Mouse (Mus musculus) midbrain, postnatal 0 days (tissue): ENCODE measurements at regions not wholly inside any gene's neighbourhood (a gene's known extent, or its start where the extent isn't known, plus 50 kb on each side); places are given as distances from the start of the nearest gene placed in this dataset.

Experiments
- ATAC-seq: fragments of 200-750 bp; cut with Nextera tagmentation; 2 replicates; pipeline ENCODE4 v1.8.0; 2017; ENCODE audit warnings: moderate number of reproducible peaks, mild to moderate bottlenecking, moderate TSS enrichment, moderate library complexity; ENCODE audit not compliant: low FRiP score
- DNase-seq: peaks from one replicate; pipeline ENCODE4 v3.0.0-alpha.2; 2015; ENCODE audit warnings: low spot score
- H3K27ac ChIP-seq: fragments of 300-500 bp; sonication (generic); 2 replicates; pipeline ENCODE4 v1.5.1; 2014; ENCODE audit warnings: low read depth, mild to moderate bottlenecking, low read length, mixed read lengths
- H3K27me3 ChIP-seq: fragments of 300-500 bp; sonication (generic); 2 replicates; pipeline ENCODE4 v1.6.1; 2014; ENCODE audit warnings: low read length, control low read depth, mixed read lengths; ENCODE audit not compliant: insufficient read depth
- H3K36me3 ChIP-seq: fragments of 300-500 bp; sonication (generic); 2 replicates; pipeline ENCODE4 v1.6.1; 2014; ENCODE audit warnings: low read length, control low read depth, mixed read lengths; ENCODE audit not compliant: insufficient read depth
- H3K4me1 ChIP-seq: fragments of 300-500 bp; sonication (generic); 2 replicates; pipeline ENCODE4 v1.6.1; 2014; ENCODE audit warnings: mild to moderate bottlenecking, control low read depth, antibody characterized with exemption, low read length, mixed read lengths; ENCODE audit not compliant: insufficient read depth
- H3K4me2 ChIP-seq: fragments of 300-500 bp; sonication (generic); 2 replicates; pipeline ENCODE4 v1.6.1; 2014; ENCODE audit warnings: low read depth, mild to moderate bottlenecking, low read length, mixed read lengths; ENCODE audit not compliant: poor library complexity, severe bottlenecking
- H3K4me3 ChIP-seq: fragments of 300-500 bp; sonication (generic); 2 replicates; pipeline ENCODE4 v1.5.1; 2014; ENCODE audit warnings: low read depth, mild to moderate bottlenecking, low read length, moderate library complexity
- H3K9ac ChIP-seq: fragments of 300-500 bp; sonication (generic); replicated peaks from 2 replicates; pipeline ENCODE4 v1.6.1; 2014; ENCODE audit warnings: mild to moderate bottlenecking, low read length, moderate library complexity, mixed read lengths; ENCODE audit not compliant: poor library complexity, severe bottlenecking
- H3K9me3 ChIP-seq: fragments of 300-500 bp; sonication (generic); 2 replicates; pipeline ENCODE4 v1.6.1; 2016; ENCODE audit warnings: low read length, control low read depth
- CTCF ChIP-seq: IDR thresholded peaks from 2 replicates; pipeline ENCODE4 v1.5.1; 2016; ENCODE audit warnings: antibody characterized with exemption, mild to moderate bottlenecking
- WGBS: fragments of 180-500 bp; shearing (Covaris S2); extraction: QIAGEN DNeasy Blood & Tissue Kit; methylation state at CpG from one replicate; pipeline ENCODE4 v1.1.7; 2014; 5-methylcytosine and 5-hydroxymethylcytosine counted together

GRCm38 (mm10) chr9:49922770-49923169 is 124.0 kb upstream of the Ncam1 start:
- Histone ChIP-seq H3K4me3 (no peak overlapping the region), H3K36me3 (no peaks in the 10 kb centered on the region), H3K9me3 (no peaks in the 10 kb centered on the region), H3K9ac (no peak overlapping the region), H3K4me1 (no peaks in the 10 kb centered on the region), H3K27me3 (no peaks in the 10 kb centered on the region), H3K4me2 (no peak overlapping the region), H3K27ac (no peak overlapping the region)
- WGBS = 59% methylated on average over 3 of the region's 3 CpGs
- ATAC-seq = no peak
- peak; percentile 54 for DNase-seq
- no peak for TF ChIP-seq CTCF

- Histone ChIP-seq H3K27me3 (no peaks in the 10 kb centered on the region), H3K9me3 (no peaks in the 10 kb centered on the region), H3K4me1 (no peaks in the 10 kb centered on the region), H3K4me2 (no peak overlapping the region), H3K4me3 (no peak overlapping the region), H3K27ac (no peak overlapping the region), H3K9ac (no peak overlapping the region), H3K36me3 (no peaks in the 10 kb centered on the region)
- 17% methylated on average over 2 of the region's 2 CpGs for WGBS
- DNase-seq (no peak), ATAC-seq (no peak)
- TF ChIP-seq CTCF = no peak
These were observed 123.4 kb upstream of the Ncam1 start for GRCm38 (mm10) chr9:49922162-49922561.

GRCm38 (mm10) chr9:49921306-49921705 is 122.6 kb upstream of the Ncam1 start:
- 70% methylated on average over 3 of the region's 3 CpGs for WGBS
- no peak for DNase-seq
- H3K36me3 ChIP-seq = no peaks in the 10 kb centered on the region

GRCm38 (mm10) chr9:49915046-49915719 is 116.5 kb upstream of the Ncam1 start:
- 67% methylated on average over 4 of the region's 4 CpGs for WGBS
- H3K9me3 ChIP-seq = no peaks in the 10 kb centered on the region
- H3K4me1 ChIP-seq = no peaks in the 10 kb centered on the region
- no peak overlapping the region for H3K9ac ChIP-seq
- TF ChIP-seq CTCF = no peak
- DNase-seq = peak; percentile 45
- no peaks in the 10 kb centered on the region for H3K27me3 ChIP-seq
- ATAC-seq = no peak
- H3K36me3 ChIP-seq = no peaks in the 10 kb centered on the region
- H3K4me3 ChIP-seq = no peak overlapping the region
- H3K27ac ChIP-seq = no peak overlapping the region
- no peak overlapping the region for H3K4me2 ChIP-seq

More at GRCm38 (mm10) chr9:49921306-49921705, 122.6 kb upstream of the Ncam1 start:
- Histone ChIP-seq H3K4me2 (no peak overlapping the region), H3K27ac (no peak overlapping the region), H3K9ac (no peak overlapping the region), H3K4me3 (no peak overlapping the region), H3K4me1 (no peaks in the 10 kb centered on the region), H3K9me3 (no peaks in the 10 kb centered on the region), H3K27me3 (no peaks in the 10 kb centered on the region)
- TF ChIP-seq CTCF = no peak
- no peak for ATAC-seq

- H3K27ac ChIP-seq = no peak overlapping the region
- DNase-seq (no peak), ATAC-seq (no peak)
- no peak overlapping the region for H3K9ac ChIP-seq
- no peaks in the 10 kb centered on the region for H3K36me3 ChIP-seq
- no peaks in the 10 kb centered on the region for H3K4me1 ChIP-seq
- TF ChIP-seq CTCF = no peak
- WGBS = 86% methylated on average over 4 of the region's 4 CpGs
- H3K4me2 ChIP-seq = no peak overlapping the region
- no peaks in the 10 kb centered on the region for H3K9me3 ChIP-seq
- H3K4me3 ChIP-seq = no peak overlapping the region
- no peaks in the 10 kb centered on the region for H3K27me3 ChIP-seq
These were observed 115.0 kb upstream of the Ncam1 start for GRCm38 (mm10) chr9:49913677-49914076.

GRCm38 (mm10) chr9:49912306-49912705 is 113.6 kb upstream of the Ncam1 start:
- Histone ChIP-seq H3K27ac (no peak overlapping the region), H3K36me3 (no peaks in the 10 kb centered on the region), H3K4me3 (no peak overlapping the region), H3K27me3 (no peaks in the 10 kb centered on the region), H3K9ac (no peak overlapping the region), H3K4me2 (no peak overlapping the region), H3K4me1 (no peaks in the 10 kb centered on the region), H3K9me3 (no peaks in the 10 kb centered on the region)
- TF ChIP-seq CTCF = no peak
- no peak for ATAC-seq
- 83% methylated on average over 1 of the region's 1 CpGs for WGBS
- DNase-seq = no peak
